Mouse (Mus musculus) right cerebral cortex, adult 2 months (tissue): ENCODE data around the gene Cd59a.
"Not testable (repeated sequence)": the region's sequence is repeated elsewhere in the genome, so short reads cannot be mapped to it uniquely, and the experiment has no call there.

ENCODE experiments used
- DNase-seq, 2 experiments: peaks; one replicate each; pipeline ENCODE4 v3.0.0; 2021 to 2022; ENCODE audit warnings: low spot score in 2 of 2

Cd59a gene

DNA sequence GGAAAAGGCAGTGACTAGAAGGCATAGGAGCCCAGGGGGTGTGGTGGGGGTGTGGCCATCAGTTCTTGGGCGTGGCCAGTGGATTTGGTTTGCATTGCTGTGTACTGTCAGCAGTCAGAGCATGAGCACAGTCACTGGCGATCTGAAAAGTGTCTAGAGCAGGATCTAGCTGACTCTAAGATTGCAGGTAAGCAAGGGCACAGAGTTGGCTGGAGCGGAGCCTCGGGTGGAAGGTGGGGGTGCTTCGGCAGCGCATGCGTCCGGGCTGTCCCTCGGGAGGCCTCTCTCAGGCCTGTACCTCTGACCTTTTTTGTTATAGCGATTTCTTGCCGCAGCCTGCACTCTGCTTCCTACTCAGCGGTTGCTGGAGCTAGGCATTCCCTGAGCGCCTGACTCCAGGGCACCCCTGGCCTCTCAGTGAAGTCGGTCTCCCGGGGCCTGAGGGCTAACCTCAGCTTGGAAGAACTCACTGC, at the start of gene Cd59a:
Gene Cd59a, plus strand, starts transcription at position 61 of the 473 bp plus-strand sequence.
- DNase-seq = peak; percentile 50 to 53

- no peak for DNase-seq
Observed at GRCm38 (mm10) chr2:104058381-104058780, 37.2 kb upstream of the Cd59a start.

DNA sequence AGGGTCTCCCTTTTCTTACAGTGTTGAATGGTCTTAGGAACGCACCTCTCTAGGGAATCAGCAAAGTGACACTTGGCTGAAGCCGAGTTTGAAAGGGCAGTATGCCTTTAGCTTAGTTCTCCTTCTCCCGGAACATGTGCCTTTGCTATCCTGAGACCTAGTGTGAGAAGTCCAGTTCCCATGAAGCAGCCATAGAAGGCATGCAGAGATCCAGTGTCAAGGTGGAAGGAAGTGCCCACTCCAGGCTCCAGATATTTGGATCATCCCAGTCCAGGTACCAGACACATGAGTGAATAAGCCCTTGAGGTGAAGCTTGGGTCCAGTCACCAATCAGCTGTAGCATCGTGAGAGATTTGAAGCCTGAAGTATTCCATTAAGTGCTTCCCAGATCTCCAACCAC, 36.6 kb upstream of the Cd59a start:
- no peak for DNase-seq

GRCm38 (mm10) chr2:104059786-104060185, 35.8 kb upstream of the Cd59a start:
- DNase-seq = peak; percentile 41 to 52

- DNase-seq = no peak
Observed at GRCm38 (mm10) chr2:104060996-104061395, 34.6 kb upstream of the Cd59a start.

DNA sequence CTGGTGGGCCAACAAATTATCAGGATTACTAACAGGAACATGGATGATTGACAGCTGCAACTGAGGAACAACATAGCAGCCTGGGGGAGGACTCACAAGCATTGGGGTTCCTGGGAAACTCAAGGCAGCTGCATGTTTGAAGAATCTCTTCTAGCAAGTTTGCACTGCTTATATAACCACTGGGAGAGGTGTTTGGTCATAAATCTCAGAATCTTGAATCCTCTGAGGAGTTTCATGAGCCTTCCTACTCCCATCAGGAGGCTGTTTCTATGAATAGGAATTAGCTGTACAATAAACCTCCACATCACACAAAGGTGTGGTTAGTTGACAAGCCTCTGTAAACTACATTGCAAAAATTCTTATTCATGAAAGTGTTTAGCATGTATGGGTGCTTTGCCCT, 32.9 kb upstream of the Cd59a start:
- no peak for DNase-seq

DNA sequence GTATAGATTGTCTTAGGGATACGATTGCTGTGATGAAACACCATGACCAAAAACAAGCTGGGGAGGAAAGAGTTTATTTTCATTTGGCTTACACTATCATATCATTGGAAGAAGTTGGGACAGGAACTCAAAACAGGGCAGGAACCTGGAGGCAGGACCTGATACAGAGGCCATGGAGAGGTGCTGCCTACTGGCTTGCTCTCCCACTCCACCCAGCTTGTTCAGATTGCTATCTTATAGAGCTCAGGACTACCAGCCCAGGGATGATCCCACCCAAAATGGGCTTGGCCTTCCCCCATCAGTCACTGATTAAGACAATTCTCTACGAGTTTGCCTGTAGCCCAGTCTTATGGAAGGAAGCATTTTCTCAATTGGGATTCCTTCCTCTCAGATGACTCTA, 31.4 kb upstream of the Cd59a start:
- DNase-seq = no peak

DNA sequence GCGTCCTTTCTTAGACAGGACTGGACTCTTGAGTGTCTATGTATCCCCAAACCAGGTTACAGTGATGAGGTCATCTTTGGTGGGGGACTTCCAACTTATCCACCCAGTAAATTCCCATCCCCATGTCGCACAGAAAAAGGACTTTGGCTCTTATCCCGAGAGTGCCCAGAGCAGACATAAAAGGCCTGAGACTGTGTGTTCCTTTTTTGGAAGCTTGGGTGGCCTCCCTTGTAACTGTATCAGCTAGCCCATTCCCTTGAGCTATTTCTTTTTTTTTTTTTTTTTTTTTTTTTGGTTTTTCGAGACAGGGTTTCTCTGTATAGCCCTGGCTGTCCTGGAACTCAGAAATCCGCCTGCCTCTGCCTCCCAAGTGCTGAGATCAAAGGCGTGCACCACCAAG, 30.1 kb upstream of the Cd59a start, which contains the start of gene Gm10912:
Gene Gm10912, plus strand, starts transcription at position 301 of the 400 bp plus-strand sequence.
- not testable (repeated sequence) for DNase-seq

DNA sequence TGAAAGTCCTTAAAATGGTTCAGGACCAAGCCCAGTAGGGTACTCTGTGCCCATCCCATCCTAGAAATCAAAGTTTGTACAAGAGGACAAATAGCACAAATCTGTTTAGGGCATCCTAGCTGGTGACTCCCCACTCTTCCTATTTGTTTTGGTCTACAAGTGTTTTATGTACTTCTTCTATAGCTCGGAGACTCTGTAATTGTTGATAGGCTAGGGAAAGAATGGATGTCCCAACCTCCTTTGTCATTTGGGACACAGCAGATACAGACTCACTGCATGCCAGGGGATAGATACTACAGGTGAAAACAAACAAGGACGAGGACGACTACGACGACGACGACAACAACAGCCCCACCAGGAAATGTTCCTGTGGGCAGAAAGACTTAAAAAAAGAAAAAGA, 27.2 kb upstream of the Cd59a start, which contains the start of gene Gm10799:
Gene Gm10799, minus strand, starts transcription at position 101 of the 400 bp plus-strand sequence.
- not testable (repeated sequence) for DNase-seq

DNA sequence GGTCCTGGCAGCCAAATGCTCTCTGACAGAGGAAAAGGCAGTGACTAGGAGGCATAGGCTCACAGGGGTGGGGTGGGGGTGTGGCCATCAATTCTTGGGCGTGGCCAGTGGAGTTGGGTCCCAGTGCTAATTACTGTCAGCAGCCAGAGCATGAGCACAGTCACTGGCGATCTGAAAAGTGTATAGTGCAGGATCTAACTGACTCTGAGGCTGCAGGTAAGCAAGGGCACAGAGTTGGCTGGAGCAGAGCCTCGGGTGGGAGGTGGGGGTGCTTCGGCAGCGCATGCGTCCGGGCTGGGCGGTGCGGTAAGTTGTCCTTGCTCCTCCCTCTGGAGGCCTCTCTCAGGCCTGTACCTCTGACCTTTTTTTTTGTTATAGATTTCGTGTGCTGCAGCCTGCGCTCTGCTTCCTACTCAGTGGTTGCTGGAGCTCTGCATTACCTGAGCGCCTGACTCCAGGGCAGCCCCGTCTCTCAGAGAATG, 25.9 kb upstream of the Cd59a start, which contains the start of gene Cd59b:
Gene Cd59b, plus strand, starts transcription at position 146 of the 482 bp plus-strand sequence.
- DNase-seq = no peak

DNA sequence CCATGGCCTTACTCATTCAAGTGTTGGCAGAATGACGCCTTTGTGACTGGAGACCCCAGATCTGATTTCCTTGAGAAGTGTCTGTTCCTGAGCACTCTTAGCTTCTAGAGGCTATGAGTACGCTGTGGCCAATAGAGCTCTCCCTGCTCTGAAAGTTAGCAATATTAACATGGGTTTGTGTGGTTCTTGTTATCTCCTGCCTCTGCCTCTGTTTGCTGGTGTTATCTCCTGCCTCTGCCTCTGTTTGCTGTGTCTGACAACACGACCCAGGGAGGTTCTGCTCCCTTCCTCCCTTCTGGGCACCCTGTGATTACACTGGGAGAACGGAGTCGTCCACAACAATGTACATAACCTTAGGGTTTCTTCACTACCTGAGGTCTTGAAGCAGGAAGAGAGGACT, 17.3 kb upstream of the Cd59a start:
- not testable (repeated sequence) for DNase-seq

DNA sequence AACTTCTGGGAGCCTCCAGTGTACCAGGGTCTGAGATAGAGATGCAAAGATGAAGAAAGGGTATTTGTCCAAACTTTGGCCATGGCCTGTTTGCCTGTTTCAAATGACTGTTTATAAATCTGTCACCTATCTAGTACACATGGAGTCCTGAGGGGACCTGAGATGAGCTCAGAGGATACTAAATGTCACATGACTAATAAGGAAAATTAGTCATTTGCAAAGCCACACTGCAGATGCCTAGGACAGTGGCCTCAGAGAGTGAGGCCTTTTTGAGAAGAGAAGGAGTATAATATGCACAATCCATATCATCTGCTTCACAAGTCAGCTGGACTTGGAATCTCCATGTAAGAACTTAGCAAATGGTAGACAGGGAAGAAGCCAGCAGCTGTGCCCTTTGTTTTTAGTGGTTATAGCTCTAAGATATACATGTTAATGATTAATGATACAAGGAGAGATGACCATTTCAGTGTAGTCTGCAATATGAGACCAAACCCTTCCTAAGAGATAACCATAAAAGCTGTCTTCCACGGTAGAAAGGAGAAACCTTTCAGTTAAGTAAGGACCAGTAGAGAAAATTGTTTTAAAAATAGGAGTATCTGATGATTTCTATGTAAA, 14.1 kb upstream of the Cd59a start:
- not testable (repeated sequence) for DNase-seq

DNA sequence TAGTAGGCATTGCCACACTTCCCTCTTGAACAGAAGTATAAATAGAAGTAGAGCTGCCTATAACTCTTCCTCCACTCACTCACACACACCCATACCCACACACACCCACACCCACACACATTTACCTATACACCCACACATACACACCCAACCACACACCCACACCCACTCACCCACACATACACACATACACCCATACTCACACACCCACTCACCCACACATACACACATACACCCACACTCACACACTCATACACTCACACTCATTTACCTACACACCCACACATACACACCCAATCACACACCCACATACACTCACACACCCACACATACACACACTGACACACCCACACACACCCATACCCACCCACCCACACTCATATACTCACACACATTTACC, 13.1 kb upstream of the Cd59a start:
- no peak for DNase-seq

- DNase-seq = not testable (repeated sequence)
Observed at GRCm38 (mm10) chr2:104084027-104084426, 11.6 kb upstream of the Cd59a start.

DNA sequence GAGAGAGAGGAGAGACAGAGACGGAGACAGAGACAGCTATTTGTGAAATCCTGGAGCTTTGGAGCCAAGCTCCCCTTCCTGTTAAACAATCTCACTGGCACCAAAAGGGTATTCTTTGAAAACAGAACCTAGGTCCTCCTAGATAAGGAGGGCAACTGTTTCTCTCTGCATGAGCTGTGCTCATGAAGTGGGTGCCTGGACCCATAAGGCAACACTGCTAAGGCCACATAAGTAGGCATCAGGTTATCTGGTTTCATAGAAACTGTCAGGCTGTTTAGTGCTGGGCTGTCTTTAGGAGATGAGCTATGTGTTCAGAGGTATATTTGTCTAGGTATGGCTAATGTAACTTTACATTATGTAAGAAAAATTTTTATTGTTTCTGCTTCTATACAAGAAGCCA, 8.0 kb upstream of the Cd59a start:
- not testable (repeated sequence) for DNase-seq

- no peak for DNase-seq
Observed at GRCm38 (mm10) chr2:104093305-104093704, 2.3 kb upstream of the Cd59a start.

DNA sequence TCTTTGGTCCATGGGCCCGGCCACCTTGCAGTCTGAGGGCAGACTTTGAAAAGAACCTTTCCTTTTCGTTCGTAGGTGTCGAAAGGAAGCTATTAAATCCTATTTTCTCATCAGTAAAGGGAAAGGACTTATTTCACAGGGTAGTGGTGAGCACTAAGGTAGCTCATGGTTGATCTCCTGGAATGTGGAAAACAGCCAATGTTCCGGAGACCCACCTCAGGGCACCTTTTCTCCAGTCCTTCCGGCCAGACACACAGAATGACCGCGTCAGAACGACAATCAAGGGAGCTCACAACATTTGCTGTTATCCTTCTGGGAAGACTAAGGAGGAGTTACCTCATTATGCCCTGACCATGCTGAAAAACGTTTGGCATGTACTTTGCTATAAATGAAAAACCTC, 655 bp downstream of the Cd59a start:
- no peak for DNase-seq

- DNase-seq = not testable (repeated sequence)
Observed at GRCm38 (mm10) chr2:104096796-104097195, 1.2 kb downstream of the Cd59a start.

DNA sequence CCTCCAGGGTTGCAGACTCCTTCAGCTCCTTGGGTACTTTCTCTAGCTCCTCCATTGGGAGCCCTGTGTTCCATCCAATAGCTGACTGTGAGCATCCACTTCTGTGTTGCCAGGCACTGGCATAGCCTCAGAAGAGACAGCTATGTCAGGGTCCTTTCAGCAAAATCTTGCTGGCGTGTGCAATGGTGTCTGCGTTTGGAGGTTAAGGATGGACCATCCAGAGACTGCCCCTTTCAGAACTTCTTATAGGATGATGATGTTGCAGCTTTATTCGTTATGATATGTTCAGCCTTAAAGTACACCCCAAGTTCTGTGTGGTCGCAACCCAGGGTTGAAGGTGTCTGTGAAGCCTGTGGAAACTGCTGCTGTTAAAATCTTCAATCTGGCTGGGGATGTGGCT, 1.8 kb downstream of the Cd59a start:
- DNase-seq = not testable (repeated sequence)

DNA sequence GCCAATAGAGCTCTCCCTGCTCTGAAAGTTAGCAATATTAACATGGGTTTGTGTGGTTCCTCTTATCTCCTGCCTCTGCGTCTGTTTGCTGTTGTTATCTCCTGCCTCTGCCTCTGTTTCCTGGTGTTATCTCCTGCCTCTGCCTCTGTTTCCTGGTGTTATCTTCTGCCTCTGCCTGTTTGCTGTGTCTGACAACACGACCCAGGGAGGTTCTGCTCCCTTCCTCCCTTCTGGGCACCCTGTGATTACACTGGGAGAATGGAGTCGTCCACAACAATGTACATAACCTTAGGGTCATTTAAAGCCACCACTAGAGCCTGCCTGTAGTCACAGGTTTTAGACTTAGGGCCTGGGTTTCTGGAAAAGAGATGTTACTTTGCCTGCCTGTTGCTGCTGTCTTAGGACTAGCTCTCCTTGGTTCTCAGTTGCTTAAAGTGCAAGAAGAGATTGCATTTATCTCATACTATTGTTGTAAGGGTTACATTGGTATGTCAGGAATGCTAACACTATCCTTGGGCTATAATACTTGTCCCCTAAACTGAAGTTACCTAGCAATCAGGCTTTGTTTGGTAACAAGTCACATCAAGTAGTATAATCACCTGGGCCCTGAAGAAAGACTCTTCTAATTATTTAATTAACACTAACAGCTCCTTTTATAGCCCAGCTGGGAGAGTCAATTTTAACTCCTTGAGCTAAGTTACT, 3.1 kb downstream of the Cd59a start:
- no peak for DNase-seq

GRCm38 (mm10) chr2:104099231-104099585, 3.6 kb downstream of the Cd59a start:
- no peak for DNase-seq

GRCm38 (mm10) chr2:104099946-104100345, 4.3 kb downstream of the Cd59a start:
- DNase-seq = no peak

- no peak for DNase-seq
Observed at GRCm38 (mm10) chr2:104104800-104105199, 9.2 kb downstream of the Cd59a start.
